Mouse (Mus musculus) embryonic facial prominence, embryonic 13.5 days (tissue): ENCODE measurements around the gene Epop. TPM values are rescaled to one million over a fixed set of nuclear protein-coding genes. Genes with fewer than 3 reads are reported as not detected.
"Not testable (repeated sequence)": the region's sequence is repeated elsewhere in the genome, so short reads cannot be mapped to it uniquely, and the experiment has no call there.

Experiments used
- ATAC-seq: fragments of 200-750 bp; cut with Nextera tagmentation; 2 replicates; pipeline ENCODE4 v1.8.0; 2017; ENCODE audit warnings: low read depth; ENCODE audit not compliant: insufficient number of reproducible peaks, insufficient read depth, low FRiP score, low TSS enrichment
- H3K27ac ChIP-seq: fragments of 300-500 bp; sonication (generic); 2 replicates; pipeline ENCODE4 v1.5.1; 2015; ENCODE audit warnings: moderate library complexity, mild to moderate bottlenecking, inconsistent platforms
- H3K27me3 ChIP-seq: fragments of 300-500 bp; sonication (generic); 2 replicates; pipeline ENCODE4 v1.6.1; 2015; ENCODE audit warnings: mild to moderate bottlenecking, inconsistent platforms
- H3K36me3 ChIP-seq: fragments of 300-500 bp; sonication (generic); 2 replicates; pipeline ENCODE4 v1.6.1; 2015; ENCODE audit warnings: mild to moderate bottlenecking, inconsistent platforms
- H3K4me1 ChIP-seq: fragments of 300-500 bp; sonication (generic); 2 replicates; pipeline ENCODE4 v1.6.1; 2015; ENCODE audit warnings: inconsistent platforms
- H3K4me2 ChIP-seq: fragments of 300-500 bp; sonication (generic); 2 replicates; pipeline ENCODE4 v1.6.1; 2015; ENCODE audit warnings: moderate library complexity, mild to moderate bottlenecking, inconsistent platforms
- H3K4me3 ChIP-seq: fragments of 300-500 bp; sonication (generic); 2 replicates; pipeline ENCODE4 v1.5.1; 2015; ENCODE audit warnings: mild to moderate bottlenecking, inconsistent platforms
- H3K9ac ChIP-seq: fragments of 300-500 bp; sonication (generic); 2 replicates; pipeline ENCODE4 v1.6.1; 2015; ENCODE audit warnings: mild to moderate bottlenecking, inconsistent platforms
- H3K9me3 ChIP-seq: fragments of 300-500 bp; sonication (generic); 2 replicates; pipeline ENCODE4 v1.6.1; 2016; ENCODE audit warnings: inconsistent platforms
- WGBS: fragments of 180-500 bp; shearing (Covaris S2); methylation state at CpG from one replicate; pipeline ENCODE4 v1.1.7; 2015; ENCODE audit warnings: mixed read lengths; 5-methylcytosine and 5-hydroxymethylcytosine counted together
- polyA plus RNA-seq: library from polyadenylated mRNA; unstranded; fragments of >200 nt; fragmentation: Nextera tagmentation; extraction: Ambion mirVana; gene quantifications from 2 replicates; pipeline ENCODE4 v1.2.1, GENCODE M21; 2015

Epop gene
- polyA plus RNA-seq, 1 experiment from 2014 or later: 7.2 TPM

GRCm38 (mm10) chr11:97643380-97644055 lies 14.0 kb upstream of the Epop start:
- WGBS: 77% methylated on average over 8 of the region's 8 CpGs
- no peak overlapping the region for H3K9ac ChIP-seq

GRCm38 (mm10) chr11:97642746-97643145 lies 13.2 kb upstream of the Epop start:
- Histone ChIP-seq H3K9ac (no peak overlapping the region), H3K9me3 (no peaks in the 10 kb centered on the region), H3K4me3 (no peak overlapping the region), H3K4me2 (no peak overlapping the region), H3K36me3 (no peaks in the 10 kb centered on the region), H3K27ac (no peak overlapping the region), H3K27me3 (no peaks in the 10 kb centered on the region), H3K4me1 (no peaks in the 10 kb centered on the region)
- no peak for ATAC-seq
- WGBS: 51% methylated on average over 2 of the region's 2 CpGs

More at GRCm38 (mm10) chr11:97643380-97644055, 14.0 kb upstream of the Epop start:
- no peak for ATAC-seq
- Histone ChIP-seq H3K4me1 (no peaks in the 10 kb centered on the region), H3K36me3 (no peaks in the 10 kb centered on the region), H3K9me3 (no peaks in the 10 kb centered on the region), H3K27ac (no peak overlapping the region), H3K4me2 (no peak overlapping the region), H3K27me3 (no peaks in the 10 kb centered on the region), H3K4me3 (no peak overlapping the region)

GRCm38 (mm10) chr11:97641668-97642067 lies 12.2 kb upstream of the Epop start:
- Histone ChIP-seq H3K4me2 (no peak overlapping the region), H3K27me3 (no peaks in the 10 kb centered on the region), H3K4me1 (no peaks in the 10 kb centered on the region), H3K36me3 (no peaks in the 10 kb centered on the region), H3K9me3 (no peaks in the 10 kb centered on the region), H3K27ac (no peak overlapping the region), H3K9ac (no peak overlapping the region), H3K4me3 (no peak overlapping the region)
- no peak for ATAC-seq
- 56% methylated on average over 8 of the region's 8 CpGs for WGBS

GRCm38 (mm10) chr11:97635468-97636019 lies 6.0 kb upstream of the Epop start:
- H3K9me3 ChIP-seq: no peaks in the 10 kb centered on the region
- no peak overlapping the region for H3K4me2 ChIP-seq
- no peak overlapping the region for H3K27ac ChIP-seq
- 82% methylated on average over 11 of the region's 11 CpGs for WGBS
- no peaks in the 10 kb centered on the region for H3K36me3 ChIP-seq
- peaks cover 4% of the 10 kb centered on the region; the same call in 1 of the 2 replicates for H3K4me1 ChIP-seq
- 0 out of 2 replicates have a peak overlapping the region, but pooled peaks have one; percentile 4 for H3K9ac ChIP-seq
- no peak overlapping the region for H3K4me3 ChIP-seq
- peaks cover 14% of the 10 kb centered on the region for H3K27me3 ChIP-seq
- no peak for ATAC-seq

- H3K9ac ChIP-seq, H3K36me3 ChIP-seq, H3K4me3 ChIP-seq, ATAC-seq, H3K27ac ChIP-seq, H3K4me2 ChIP-seq, H3K9me3 ChIP-seq: not testable (repeated sequence)
- peaks cover 44% of the 10 kb centered on the region for H3K27me3 ChIP-seq
- H3K4me1 ChIP-seq: peaks cover 31% of the 10 kb centered on the region
- 81% methylated on average over 4 of the region's 4 CpGs for WGBS
Measured at GRCm38 (mm10) chr11:97632440-97632839, 2.9 kb upstream of the Epop start.

GRCm38 (mm10) chr11:97631938-97632337 lies 2.4 kb upstream of the Epop start:
- WGBS: 4% methylated on average over 12 of the region's 12 CpGs
- peak; percentile 5; the same call in 1 of the 2 replicates for ATAC-seq
- peaks cover 36% of the 10 kb centered on the region for H3K4me1 ChIP-seq
- no peak overlapping the region for H3K9ac ChIP-seq
- H3K27ac ChIP-seq: no peak overlapping the region
- H3K9me3 ChIP-seq: no peaks in the 10 kb centered on the region
- H3K27me3 ChIP-seq: peaks cover 49% of the 10 kb centered on the region
- H3K4me2 ChIP-seq: no peak overlapping the region; the same call in 1 of the 2 replicates
- H3K36me3 ChIP-seq: no peaks in the 10 kb centered on the region
- H3K4me3 ChIP-seq: no peak overlapping the region

GRCm38 (mm10) chr11:97631500-97631899 lies 2.0 kb upstream of the Epop start:
- 14% methylated on average over 5 of the region's 5 CpGs for WGBS
- no peak overlapping the region for H3K9ac ChIP-seq
- peaks cover 39% of the 10 kb centered on the region for H3K4me1 ChIP-seq
- H3K4me2 ChIP-seq: no peak overlapping the region
- peaks cover 53% of the 10 kb centered on the region for H3K27me3 ChIP-seq
- no peaks in the 10 kb centered on the region for H3K36me3 ChIP-seq
- no peak overlapping the region for H3K4me3 ChIP-seq
- ATAC-seq: no peak
- no peaks in the 10 kb centered on the region for H3K9me3 ChIP-seq
- no peak overlapping the region for H3K27ac ChIP-seq

GRCm38 (mm10) chr11:97631046-97631445 lies 1.5 kb upstream of the Epop start:
- Histone ChIP-seq H3K27ac (no peak overlapping the region), H3K4me2 (no peak overlapping the region), H3K27me3 (peaks cover 58% of the 10 kb centered on the region), H3K36me3 (no peaks in the 10 kb centered on the region), H3K9me3 (no peaks in the 10 kb centered on the region), H3K9ac (no peak overlapping the region), H3K4me3 (no peak overlapping the region), H3K4me1 (peaks cover 43% of the 10 kb centered on the region)
- WGBS: 22% methylated on average over 2 of the region's 2 CpGs
- no peak for ATAC-seq

GRCm38 (mm10) chr11:97628568-97629518 lies 659 bp downstream of the Epop start:
- no peak for ATAC-seq
- Histone ChIP-seq H3K4me1 (peaks cover 44% of the 10 kb centered on the region), H3K4me2 (peak overlapping the region; percentile 87), H3K4me3 (peak overlapping the region; percentile 70), H3K27me3 (peaks cover 78% of the 10 kb centered on the region), H3K9me3 (no peaks in the 10 kb centered on the region), H3K36me3 (no peaks in the 10 kb centered on the region), H3K9ac (peak overlapping the region; percentile 79), H3K27ac (no peak overlapping the region)
- under 1% methylated on average over 105 of the region's 106 CpGs for WGBS

- Histone ChIP-seq H3K27me3 (peaks cover 84% of the 10 kb centered on the region), H3K36me3 (no peaks in the 10 kb centered on the region), H3K9ac (peak overlapping the region; percentile 79), H3K27ac (no peak overlapping the region), H3K4me2 (peak overlapping the region; percentile 87), H3K9me3 (no peaks in the 10 kb centered on the region), H3K4me1 (peaks cover 44% of the 10 kb centered on the region), H3K4me3 (peak overlapping the region; percentile 70)
- no peak for ATAC-seq
- WGBS: under 1% methylated on average over 28 of the region's 28 CpGs
Measured at GRCm38 (mm10) chr11:97628303-97628567, 1.3 kb downstream of the Epop start.

GRCm38 (mm10) chr11:97627556-97628302 lies 1.8 kb downstream of the Epop start:
- peaks cover 89% of the 10 kb centered on the region for H3K27me3 ChIP-seq
- peaks cover 44% of the 10 kb centered on the region for H3K4me1 ChIP-seq
- H3K27ac ChIP-seq: no peak overlapping the region
- WGBS: 5% methylated on average over 30 of the region's 30 CpGs
- H3K4me2 ChIP-seq: peak overlapping the region; percentile 87
- ATAC-seq: no peak
- no peaks in the 10 kb centered on the region for H3K9me3 ChIP-seq
- H3K9ac ChIP-seq: peak overlapping the region; percentile 79
- H3K4me3 ChIP-seq: peak overlapping the region; percentile 70
- H3K36me3 ChIP-seq: no peaks in the 10 kb centered on the region
